Comparison of ENCODE assay signal across 9 mouse cellular contexts in genomic region chr3:83765871-83766725, GRCm38 (mm10). TPM values are rescaled to one million over a fixed set of nuclear protein-coding genes. Genes with fewer than 3 reads are reported as not detected.
DNase-seq lines count a peak whose midpoint lies in the region; ATAC-seq and TF ChIP-seq lines count a peak whose summit lies in the region.
"Had no signal": no experiment of that assay in that cellular context is flagged by ENCODE, and none has a peak within 500 bp of the region (broad histone marks: within the 10 kb centered on the region; RNA-seq: fewer than 3 reads in every experiment).

Gene Sfrp2, plus strand, starts transcription at chr3:83766321.

- ATAC-seq in embryonic facial prominence, embryonic 13.5 days (ENCODE audit: insufficient number of reproducible peaks, insufficient read depth, low FRiP score, low TSS enrichment, low read depth), result peak; percentile 79
- peak; percentile 83 for ATAC-seq in limb, embryonic 11.5 days (ENCODE audit: insufficient number of reproducible peaks, low FRiP score, low TSS enrichment, low read depth)
- peak; percentile 82 for ATAC-seq in neural tube, embryonic 11.5 days (ENCODE audit: insufficient read depth, low FRiP score, low TSS enrichment)

- peak within 1 kb of the TSS; percentile 82 for H3K27ac ChIP-seq in embryonic facial prominence, embryonic 13.5 days
- H3K27ac ChIP-seq in limb, embryonic 11.5 days (replicated peaks; ENCODE audit: low read depth, low read length), result peak within 1 kb of the TSS; percentile 85
- H3K27ac ChIP-seq in neural tube, embryonic 11.5 days (ENCODE audit: low read depth, low read length), result 0 out of 2 replicates have a peak within 1 kb of the TSS, but pooled peaks have one; percentile 46

- under 1% methylated on average over 82 of the region's 82 CpGs for WGBS in embryonic facial prominence, embryonic 13.5 days
- WGBS in limb, embryonic 11.5 days, result under 1% methylated on average over 80 of the region's 82 CpGs
- WGBS in neural tube, embryonic 11.5 days, result under 1% methylated on average over 78 of the region's 82 CpGs

- H3K4me2 ChIP-seq in embryonic facial prominence, embryonic 13.5 days, result peak within 1 kb of the TSS; percentile 81
- peak within 1 kb of the TSS; percentile 79 for H3K4me2 ChIP-seq in limb, embryonic 11.5 days (ENCODE audit: low read depth, severe bottlenecking)
- H3K4me2 ChIP-seq in neural tube, embryonic 11.5 days (ENCODE audit: low read depth), result peak within 1 kb of the TSS; percentile 92

- peak within 1 kb of the TSS; percentile 83 for H3K4me3 ChIP-seq in E14TG2a.4 (replicated peaks; ENCODE audit: low read length)
- peak within 1 kb of the TSS; percentile 67 for H3K4me3 ChIP-seq in embryonic facial prominence, embryonic 13.5 days
- peak within 1 kb of the TSS; percentile 79 for H3K4me3 ChIP-seq in limb, embryonic 11.5 days (ENCODE audit: low read depth, low read length)
- H3K4me3 ChIP-seq in neural tube, embryonic 11.5 days (ENCODE audit: low read depth, low read length), result peak within 1 kb of the TSS; percentile 62

- H3K9ac ChIP-seq in embryonic facial prominence, embryonic 13.5 days, result peak within 1 kb of the TSS; percentile 90
- H3K9ac ChIP-seq in limb, embryonic 11.5 days (ENCODE audit: low read length), result peak within 1 kb of the TSS; percentile 87
- peak within 1 kb of the TSS; percentile 84 for H3K9ac ChIP-seq in neural tube, embryonic 11.5 days (ENCODE audit: low read length)

- TF ChIP-seq CTCF in E14TG2a.4 (conservative IDR thresholded peaks at IDR 0.05; ENCODE audit: low read length), result no peak

- H3K9me3 ChIP-seq in E14TG2a.4 (ENCODE audit: low read length), result no peaks in the 10 kb centered on the region
- H3K9me3 ChIP-seq in embryonic facial prominence, embryonic 13.5 days, result no peaks in the 10 kb centered on the region
- no peaks in the 10 kb centered on the region for H3K9me3 ChIP-seq in limb, embryonic 11.5 days (ENCODE audit: control insufficient read depth, low read length)
- H3K9me3 ChIP-seq in neural tube, embryonic 11.5 days (ENCODE audit: control insufficient read depth, low read length), result no peaks in the 10 kb centered on the region

- intact Hi-C loops in heart, postnatal 14 days (cut with DNase I), result loop anchor here (2.0 to 10.0 kb wide), 3 partner anchors 269 to 479 kb away; no protein-coding TSS in a partner anchor

- H3K27me3 ChIP-seq in E14TG2a.4 (ENCODE audit: insufficient read depth, low read length), result peaks cover 70% of the 10 kb centered on the region
- H3K27me3 ChIP-seq in embryonic facial prominence, embryonic 13.5 days, result peaks cover 6% of the 10 kb centered on the region; the same call in 1 of the 2 replicates
- no peaks in the 10 kb centered on the region for H3K27me3 ChIP-seq in limb, embryonic 11.5 days (ENCODE audit: control insufficient read depth, insufficient read depth, low read length)
- no peaks in the 10 kb centered on the region for H3K27me3 ChIP-seq in neural tube, embryonic 11.5 days (ENCODE audit: control insufficient read depth, insufficient read depth, low read length)

- peak; percentile 67 to 77 for DNase-seq in cerebellum, postnatal 10 days
- no peak for DNase-seq in cerebellum, adult 9-10 months
- peak; percentile 45 to 48 for DNase-seq in heart, postnatal 14 days
- DNase-seq in limb, embryonic 11.5 days (ENCODE audit: low spot score), result peak; percentile 92
- peak; percentile 88 for DNase-seq in neural tube, embryonic 11.5 days (ENCODE audit: low spot score)
- DNase-seq in urinary bladder, postnatal 25 days (ENCODE audit: low spot score), result peak; percentile 16

- peaks cover 55% of the 10 kb centered on the region for H3K4me1 ChIP-seq in E14TG2a.4 (replicated peaks; ENCODE audit: low read depth, low read length)
- H3K4me1 ChIP-seq in embryonic facial prominence, embryonic 13.5 days, result peaks cover 62% of the 10 kb centered on the region
- H3K4me1 ChIP-seq in limb, embryonic 11.5 days (ENCODE audit: control insufficient read depth, insufficient read depth, low read length), result peaks cover 29% of the 10 kb centered on the region
- H3K4me1 ChIP-seq in neural tube, embryonic 11.5 days (ENCODE audit: control insufficient read depth, insufficient read depth, low read length), result peaks cover 22% of the 10 kb centered on the region

- H3K36me3 ChIP-seq in E14TG2a.4 (ENCODE audit: insufficient read depth, low read length), result peaks cover 25% of the 10 kb centered on the region
- peaks cover 22% of the 10 kb centered on the region for H3K36me3 ChIP-seq in embryonic facial prominence, embryonic 13.5 days
- H3K36me3 ChIP-seq in limb, embryonic 11.5 days (ENCODE audit: control insufficient read depth, insufficient read depth, low read length), result no peaks in the 10 kb centered on the region; the same call in 1 of the 2 replicates
- 0 out of 2 replicates have a peak, but pooled peaks cover under 1% of the 10 kb centered on the region for H3K36me3 ChIP-seq in neural tube, embryonic 11.5 days (ENCODE audit: control insufficient read depth, insufficient read depth, low read length)

RNA-seq across cellular contexts. Expression of gene Sfrp2, which starts in this region (rescaled TPM):
- 326 and 399 TPM in 2 replicates for polyA plus RNA-seq in embryonic facial prominence, embryonic 13.5 days (2015; fragmentation: Nextera tagmentation; extraction: Ambion mirVana)
- 10 to 100 TPM in 1 of 2 experiments, 1 to 10 TPM in 1; 9.1 to 13.2 TPM for total RNA-seq in heart, postnatal 14 days (2021)
- 157 and 162 TPM in 2 replicates for polyA plus RNA-seq in limb, embryonic 11.5 days (2014; fragmentation: Nextera tagmentation; extraction: Ambion mirVana)
- polyA plus RNA-seq in neural tube, embryonic 11.5 days (2014; fragmentation: Nextera tagmentation; extraction: Ambion mirVana), result 105 and 114 TPM in 2 replicates
- total RNA-seq: hematopoietic stem cell, adult 5-6 weeks had no signal
